ENCODE assay signal across 12 mouse cellular contexts in genomic region chr1:192312446-192312845, GRCm38 (mm10).
"Had no signal": no experiment of that assay in that cellular context is flagged by ENCODE, and none has a peak within 500 bp of the region (broad histone marks: within the 10 kb centered on the region; RNA-seq: fewer than 3 reads in every experiment).

No protein-coding gene starts in this region.

- ATAC-seq: inflammation-experienced regulatory T-cells, adult 6 months; liver, postnatal 0 days had no signal

- H3K27me3 ChIP-seq: limb, embryonic 12.5 days; liver, embryonic 13.5 days; lung, embryonic 15.5 days; neural tube, embryonic 12.5 days had no signal

- H3K36me3 ChIP-seq: limb, embryonic 12.5 days; liver, embryonic 13.5 days; lung, embryonic 15.5 days; neural tube, embryonic 12.5 days had no signal

- DNase-seq: kidney, adult 2 months; kidney, postnatal 36 days; liver, postnatal 0 days; lung, postnatal 14 days; right cerebral cortex, postnatal 14 days; thymus, postnatal 36 days had no signal

- H3K27ac ChIP-seq: limb, embryonic 12.5 days; liver, embryonic 13.5 days; lung, embryonic 15.5 days; macrophage; neural tube, embryonic 12.5 days had no signal

- H3K4me2 ChIP-seq: limb, embryonic 12.5 days; liver, embryonic 13.5 days; lung, embryonic 15.5 days; neural tube, embryonic 12.5 days had no signal

- H3K9ac ChIP-seq: limb, embryonic 12.5 days; liver, embryonic 13.5 days; liver, postnatal 0 days; lung, embryonic 15.5 days; neural tube, embryonic 12.5 days had no signal

- H3K4me3 ChIP-seq: limb, embryonic 12.5 days; liver, embryonic 13.5 days; lung, embryonic 15.5 days; neural tube, embryonic 12.5 days had no signal

- H3K9me3 ChIP-seq: liver, embryonic 13.5 days; lung, embryonic 15.5 days; neural tube, embryonic 12.5 days had no signal
